Comparison of ENCODE assay signal across 9 mouse cellular contexts in the genomic region with DNA sequence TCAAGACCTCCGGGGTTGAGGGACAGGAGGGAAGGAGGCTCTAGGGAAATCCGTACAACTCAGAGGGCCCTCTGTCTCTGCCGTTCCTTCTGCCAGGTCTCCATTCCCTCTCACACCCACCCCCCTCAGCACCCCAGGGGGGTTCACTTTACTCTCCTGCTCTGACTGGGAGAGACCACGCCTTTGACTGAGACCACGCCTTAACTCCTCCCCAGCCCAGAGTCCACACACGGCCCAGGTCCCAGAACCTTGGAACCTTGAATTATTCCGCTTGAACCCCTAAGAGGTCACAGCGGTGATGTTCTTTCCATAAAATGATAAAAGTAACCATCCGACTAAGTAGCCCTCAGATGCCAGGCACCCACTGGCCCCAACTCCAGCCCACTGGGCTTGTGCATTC. TPM values are rescaled to one million over a fixed set of nuclear protein-coding genes. Genes with fewer than 3 reads are reported as not detected.
A peak's percentile ranks its signal among the peaks of the same experiment; 100 is the strongest.
DNase-seq lines count a peak whose midpoint lies in the region; ATAC-seq and TF ChIP-seq lines count a peak whose summit lies in the region.
"Had no signal": no experiment of that assay in that cellular context is flagged by ENCODE, and none has a peak within 500 bp of the region (broad histone marks: within the 10 kb centered on the region; RNA-seq: fewer than 3 reads in every experiment).

No protein-coding gene starts in this region.

- H3K27ac ChIP-seq in heart, embryonic 12.5 days (ENCODE audit: poor library complexity, severe bottlenecking) = no peak overlapping the region
- H3K27ac ChIP-seq in embryonic facial prominence, embryonic 13.5 days = no peak overlapping the region
- no peak overlapping the region for H3K27ac ChIP-seq in kidney, embryonic 14.5 days (ENCODE audit: low read depth, low read length)
- no peak overlapping the region for H3K27ac ChIP-seq in liver, embryonic 14.5 days

- peaks cover 35% of the 10 kb centered on the region for H3K4me1 ChIP-seq in heart, embryonic 12.5 days (replicated peaks)
- H3K4me1 ChIP-seq in embryonic facial prominence, embryonic 13.5 days = peaks cover 36% of the 10 kb centered on the region
- H3K4me1 ChIP-seq in kidney, embryonic 14.5 days (ENCODE audit: control insufficient read depth, insufficient read depth, low read length) = peaks cover 28% of the 10 kb centered on the region
- peaks cover 3 to 15% of the 10 kb centered on the region in 2 experiments; a peak in 2 of 4 replicates for H3K4me1 ChIP-seq in liver, embryonic 14.5 days (replicated peaks; ENCODE audit: control insufficient read depth in 2 of 2, insufficient read depth in 2 of 2, low read length in 1 of 2)

- no peak for TF ChIP-seq EP300 in liver, embryonic 14.5 days (IDR thresholded peaks at IDR 0.05; ENCODE audit: low read depth)

- H3K4me3 ChIP-seq in heart, embryonic 12.5 days = no peak overlapping the region
- no peak overlapping the region for H3K4me3 ChIP-seq in embryonic facial prominence, embryonic 13.5 days
- H3K4me3 ChIP-seq in kidney, embryonic 14.5 days (ENCODE audit: low read length) = no peak overlapping the region
- H3K4me3 ChIP-seq in liver, embryonic 14.5 days (ENCODE audit: insufficient read depth in 1 of 2, low read depth in 2 of 2, low read length in 2 of 2) = no peak overlapping the region

- WGBS in heart, embryonic 12.5 days = 17% methylated on average over 9 of the region's 9 CpGs
- WGBS in embryonic facial prominence, embryonic 13.5 days = 16% methylated on average over 9 of the region's 9 CpGs
- WGBS in kidney, embryonic 14.5 days = 17% methylated on average over 9 of the region's 9 CpGs
- WGBS in liver, embryonic 14.5 days (ENCODE audit: insufficient replicate concordance) = 20% methylated on average over 9 of the region's 9 CpGs

- DNase-seq in heart, adult 8-10 months (ENCODE audit: low spot score) = no peak
- no peak for DNase-seq in liver, embryonic 14.5 days (ENCODE audit: low read depth in 3 of 3, low spot score in 3 of 3)
- DNase-seq in thymus, postnatal 14 days = no peak
- DNase-seq in cerebellum, adult 11 months = no peak
- no peak for DNase-seq in natural killer cell, adult 2 months (ENCODE audit: low spot score in 2 of 2)
- DNase-seq: gastrocnemius, postnatal 25 days had no signal

- H3K36me3 ChIP-seq in heart, embryonic 12.5 days = no peaks in the 10 kb centered on the region
- no peaks in the 10 kb centered on the region for H3K36me3 ChIP-seq in embryonic facial prominence, embryonic 13.5 days
- H3K36me3 ChIP-seq in kidney, embryonic 14.5 days (ENCODE audit: control insufficient read depth, insufficient read depth, low read length) = no peaks in the 10 kb centered on the region
- H3K36me3 ChIP-seq in liver, embryonic 14.5 days (replicated peaks; ENCODE audit: control insufficient read depth, insufficient read depth, low read depth) = no peaks in the 10 kb centered on the region

- no peak for TF ChIP-seq CTCF in liver, embryonic 14.5 days (IDR thresholded peaks at IDR 0.05; ENCODE audit: low read depth)

- 0 out of 2 replicates have a peak overlapping the region, but pooled peaks have one; percentile 13 for H3K9ac ChIP-seq in heart, embryonic 12.5 days
- H3K9ac ChIP-seq in embryonic facial prominence, embryonic 13.5 days = no peak overlapping the region
- no peak overlapping the region for H3K9ac ChIP-seq in kidney, embryonic 14.5 days (ENCODE audit: low read depth, low read length)
- H3K9ac ChIP-seq in liver, embryonic 14.5 days (replicated peaks) = no peak overlapping the region

- no peaks in the 10 kb centered on the region for H3K9me3 ChIP-seq in heart, embryonic 12.5 days (replicated peaks)
- H3K9me3 ChIP-seq in embryonic facial prominence, embryonic 13.5 days = no peaks in the 10 kb centered on the region
- H3K9me3 ChIP-seq in kidney, embryonic 14.5 days (ENCODE audit: control insufficient read depth, low read length) = no peaks in the 10 kb centered on the region
- H3K9me3 ChIP-seq in liver, embryonic 14.5 days (ENCODE audit: control insufficient read depth, low read length) = no peaks in the 10 kb centered on the region

- H3K4me2 ChIP-seq in heart, embryonic 12.5 days = peak overlapping the region; percentile 53
- H3K4me2 ChIP-seq in embryonic facial prominence, embryonic 13.5 days = peak overlapping the region; percentile 44
- H3K4me2 ChIP-seq in kidney, embryonic 14.5 days (replicated peaks; ENCODE audit: low read depth, low read length) = peak overlapping the region; percentile 21; the same call in 1 of the 2 replicates
- peak overlapping the region; percentile 20 for H3K4me2 ChIP-seq in liver, embryonic 14.5 days (ENCODE audit: low read depth)

- no peak for ATAC-seq in heart, embryonic 12.5 days (ENCODE audit: insufficient number of reproducible peaks, low FRiP score)
- ATAC-seq in embryonic facial prominence, embryonic 13.5 days (ENCODE audit: insufficient number of reproducible peaks, insufficient read depth, low FRiP score, low TSS enrichment, low read depth) = no peak
- ATAC-seq in kidney, embryonic 14.5 days (ENCODE audit: low FRiP score, low TSS enrichment) = no peak
- no peak for ATAC-seq in liver, embryonic 14.5 days (ENCODE audit: insufficient read depth)

- H3K27me3 ChIP-seq in heart, embryonic 12.5 days (replicated peaks) = no peaks in the 10 kb centered on the region
- H3K27me3 ChIP-seq in embryonic facial prominence, embryonic 13.5 days = peaks cover 20% of the 10 kb centered on the region
- H3K27me3 ChIP-seq in kidney, embryonic 14.5 days (ENCODE audit: control insufficient read depth, insufficient read depth, low read length) = no peaks in the 10 kb centered on the region; the same call in 1 of the 2 replicates
- H3K27me3 ChIP-seq in liver, embryonic 14.5 days (ENCODE audit: control insufficient read depth, insufficient read depth, low read length) = peaks cover 16% of the 10 kb centered on the region

RNA-seq across cellular contexts. Expression of a gene that starts 58.5 kb away (rescaled TPM):
- polyA plus RNA-seq in heart, embryonic 12.5 days (2016; fragmentation: Nextera tagmentation; extraction: Ambion mirVana) = 13.5 and 13.9 TPM in 2 replicates
- 10 to 100 TPM; 46.4 to 59.2 (median 52.7) TPM for total RNA-seq in heart, adult 8-10 months (2022)
- 5.6 and 8.1 TPM in 2 replicates for polyA plus RNA-seq in embryonic facial prominence, embryonic 13.5 days (2015; fragmentation: Nextera tagmentation; extraction: Ambion mirVana)
- 48.7 and 82.9 TPM in 2 replicates for polyA plus RNA-seq in kidney, embryonic 14.5 days (2014; fragmentation: Nextera tagmentation; extraction: Ambion mirVana)
- polyA plus RNA-seq in liver, embryonic 14.5 days (2012; rRNA removed) = 14.7 and 15.3 TPM in 2 replicates
- polyA plus RNA-seq in liver, embryonic 14.5 days (2014; fragmentation: Nextera tagmentation; extraction: Ambion mirVana) = 2.3 and 2.8 TPM in 2 replicates
